Mouse (Mus musculus) lung, embryonic 14.5 days (tissue): Measurements from ENCODE around the gene Gjd2. TPM values are rescaled to one million over a fixed set of nuclear protein-coding genes. Genes with fewer than 3 reads are reported as not detected.

Experiments used
- ATAC-seq: fragments of 200-750 bp; cut with Nextera tagmentation; 2 replicates; pipeline ENCODE4 v1.8.0; 2017; ENCODE audit warnings: mild to moderate bottlenecking, moderate TSS enrichment, moderate library complexity; ENCODE audit not compliant: insufficient read depth
- DNase-seq: peaks from one replicate; pipeline ENCODE4 v3.0.0-alpha.2; 2015
- H3K27ac ChIP-seq: fragments of 300-500 bp; sonication (generic); 2 replicates; pipeline ENCODE4 v1.5.1; 2014; ENCODE audit warnings: low read depth, mild to moderate bottlenecking, moderate library complexity
- H3K27me3 ChIP-seq: fragments of 300-500 bp; sonication (generic); 2 replicates; pipeline ENCODE4 v1.6.1; 2014; ENCODE audit warnings: low read length, control low read depth; ENCODE audit not compliant: insufficient read depth
- H3K36me3 ChIP-seq: fragments of 300-500 bp; sonication (generic); 2 replicates; pipeline ENCODE4 v1.6.1; 2014; ENCODE audit warnings: control low read depth; ENCODE audit not compliant: insufficient read depth
- H3K4me1 ChIP-seq: fragments of 300-500 bp; sonication (generic); 2 replicates; pipeline ENCODE4 v1.6.1; 2014; ENCODE audit warnings: antibody characterized with exemption, control low read depth; ENCODE audit not compliant: insufficient read depth
- H3K4me2 ChIP-seq: fragments of 300-500 bp; sonication (generic); 2 replicates; pipeline ENCODE4 v1.6.1; 2014; ENCODE audit warnings: mild to moderate bottlenecking
- H3K4me3 ChIP-seq: fragments of 300-500 bp; sonication (generic); 2 replicates; pipeline ENCODE4 v1.5.1; 2014; ENCODE audit warnings: low read depth, low read length
- H3K9ac ChIP-seq: fragments of 300-500 bp; sonication (generic); 2 replicates; pipeline ENCODE4 v1.6.1; 2014
- H3K9me3 ChIP-seq: fragments of 300-500 bp; sonication (generic); 2 replicates; pipeline ENCODE4 v1.6.1; 2016; ENCODE audit warnings: low read depth, low read length, control low read depth
- CTCF ChIP-seq: IDR thresholded peaks from 2 replicates; pipeline ENCODE4 v1.5.1; 2016; ENCODE audit warnings: antibody characterized with exemption, low read depth
- WGBS: fragments of 180-500 bp; shearing (Covaris S2); extraction: QIAGEN DNeasy Blood & Tissue Kit; methylation state at CpG from one replicate; pipeline ENCODE4 v1.1.7; 2014; 5-methylcytosine and 5-hydroxymethylcytosine counted together
- polyA plus RNA-seq: library from polyadenylated mRNA; unstranded; fragments of >200 nt; fragmentation: Nextera tagmentation; extraction: Ambion mirVana; gene quantifications from 2 replicates; pipeline ENCODE4 v1.2.1, GENCODE M21; 2014

Gene Gjd2
- polyA plus RNA-seq, 1 experiment from 2014 or later, result not detected

- H3K27ac ChIP-seq, result no peak overlapping the region
- H3K27me3 ChIP-seq, result no peaks in the 10 kb centered on the region
- no peaks in the 10 kb centered on the region for H3K36me3 ChIP-seq
- 89% methylated on average over 5 of the region's 5 CpGs for WGBS
- no peaks in the 10 kb centered on the region for H3K4me1 ChIP-seq
- no peak for DNase-seq
- H3K9me3 ChIP-seq, result no peaks in the 10 kb centered on the region
- H3K4me2 ChIP-seq, result no peak overlapping the region
- no peak for ATAC-seq
- TF ChIP-seq CTCF, result no peak
- H3K9ac ChIP-seq, result no peak overlapping the region
- no peak overlapping the region for H3K4me3 ChIP-seq
Observed at GRCm38 (mm10) chr2:114046151-114046664, 32.8 kb upstream of the Gjd2 start.

DNA sequence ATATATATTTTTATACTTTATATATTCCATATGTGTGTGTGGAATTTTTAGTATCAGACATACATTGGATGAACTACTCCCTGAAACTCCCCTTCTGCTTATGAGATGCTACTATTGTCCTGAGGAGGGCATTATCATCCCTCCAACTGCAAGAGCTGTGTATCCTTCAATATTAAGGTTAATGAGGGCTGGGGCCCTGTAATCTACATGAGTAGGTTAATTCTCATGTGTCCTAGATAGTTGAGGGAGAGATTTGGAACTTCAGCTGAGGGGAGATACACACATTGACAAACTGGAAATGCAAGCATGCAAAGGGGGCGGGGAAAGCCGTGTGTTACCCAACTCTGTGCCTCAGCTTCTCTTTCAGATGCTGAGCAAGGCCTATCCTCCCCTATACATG lies 24.5 kb upstream of the Gjd2 start:
- ATAC-seq (no peak), DNase-seq (no peak)
- Histone ChIP-seq H3K36me3 (no peaks in the 10 kb centered on the region), H3K4me3 (no peak overlapping the region), H3K9ac (no peak overlapping the region), H3K27me3 (no peaks in the 10 kb centered on the region), H3K27ac (no peak overlapping the region), H3K9me3 (no peaks in the 10 kb centered on the region), H3K4me2 (no peak overlapping the region), H3K4me1 (no peaks in the 10 kb centered on the region)
- no peak for TF ChIP-seq CTCF
- 55% methylated on average over 2 of the region's 2 CpGs for WGBS

DNA sequence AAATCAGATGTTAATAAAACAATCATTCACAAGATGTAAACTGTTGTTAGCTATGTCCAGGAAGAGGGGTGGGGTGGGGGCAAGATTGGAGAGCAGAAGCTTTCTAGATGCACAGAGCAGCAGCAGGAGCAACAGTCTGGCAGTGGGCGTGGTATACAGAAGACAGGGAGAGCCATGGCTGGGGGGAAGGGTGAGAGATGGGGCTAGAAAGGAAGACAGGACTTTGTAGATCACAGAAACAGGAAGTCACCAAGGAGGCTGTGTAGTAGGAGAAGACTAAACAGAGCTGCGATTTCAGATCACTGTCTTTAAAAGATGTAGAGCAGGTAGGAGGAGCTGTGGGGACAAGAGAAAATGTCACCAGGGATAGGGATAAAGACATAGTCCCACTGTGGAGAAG lies 18.8 kb upstream of the Gjd2 start:
- H3K4me2 ChIP-seq, result no peak overlapping the region
- ATAC-seq (no peak), DNase-seq (no peak)
- TF ChIP-seq CTCF, result no peak
- H3K27me3 ChIP-seq, result no peaks in the 10 kb centered on the region
- no peaks in the 10 kb centered on the region for H3K4me1 ChIP-seq
- H3K9ac ChIP-seq, result no peak overlapping the region
- no peaks in the 10 kb centered on the region for H3K9me3 ChIP-seq
- H3K4me3 ChIP-seq, result no peak overlapping the region
- H3K36me3 ChIP-seq, result no peaks in the 10 kb centered on the region
- no peak overlapping the region for H3K27ac ChIP-seq
- 23% methylated on average over 2 of the region's 2 CpGs for WGBS

DNA sequence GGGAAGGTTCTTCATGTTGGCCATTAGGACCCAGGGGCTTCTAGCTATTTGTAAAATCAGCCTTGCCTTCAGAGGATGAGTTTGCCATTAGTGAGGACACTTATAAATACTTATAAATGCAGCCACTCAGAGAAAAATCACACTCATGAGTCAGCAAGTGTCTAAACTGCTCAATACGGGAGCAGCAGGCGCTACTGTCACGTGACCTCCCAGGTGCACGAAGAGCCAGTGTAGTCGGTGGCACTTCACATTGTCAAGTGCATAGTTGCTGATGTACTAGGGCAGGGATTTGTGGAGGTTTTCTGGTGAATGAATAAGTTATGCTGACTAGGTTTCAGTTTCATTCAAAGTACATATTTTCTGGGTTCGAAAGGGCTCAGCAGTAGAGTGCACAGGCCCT lies 10.0 kb upstream of the Gjd2 start:
- TF ChIP-seq CTCF, result no peak
- H3K9ac ChIP-seq, result no peak overlapping the region
- no peaks in the 10 kb centered on the region for H3K27me3 ChIP-seq
- no peak overlapping the region for H3K4me3 ChIP-seq
- H3K4me2 ChIP-seq, result no peak overlapping the region
- H3K9me3 ChIP-seq, result no peaks in the 10 kb centered on the region
- DNase-seq (peak; percentile 13), ATAC-seq (no peak)
- no peaks in the 10 kb centered on the region for H3K4me1 ChIP-seq
- no peaks in the 10 kb centered on the region for H3K36me3 ChIP-seq
- H3K27ac ChIP-seq, result no peak overlapping the region
- 76% methylated on average over 6 of the region's 6 CpGs for WGBS

DNA sequence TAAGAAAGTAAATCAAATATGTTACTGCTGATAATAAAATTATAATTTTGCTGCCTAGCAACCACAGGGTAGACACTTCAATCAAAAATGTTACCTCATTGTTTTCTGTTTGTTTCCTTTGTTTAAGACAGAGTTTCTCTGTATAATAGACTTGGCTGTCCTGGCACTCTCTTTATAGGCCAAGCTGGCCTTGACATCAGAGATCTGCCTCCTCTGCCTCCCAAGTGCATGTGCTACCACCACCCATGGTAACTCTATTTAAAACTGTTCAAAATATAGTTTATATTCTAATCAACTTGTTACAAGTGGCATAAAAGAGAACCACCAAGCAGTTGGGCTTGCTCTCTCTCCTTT lies 6.8 kb upstream of the Gjd2 start:
- Histone ChIP-seq H3K4me1 (no peaks in the 10 kb centered on the region), H3K4me3 (no peak overlapping the region), H3K27ac (no peak overlapping the region), H3K9ac (no peak overlapping the region), H3K36me3 (no peaks in the 10 kb centered on the region), H3K4me2 (no peak overlapping the region), H3K9me3 (no peaks in the 10 kb centered on the region), H3K27me3 (peaks cover 6% of the 10 kb centered on the region)
- TF ChIP-seq CTCF, result no peak
- DNase-seq (no peak), ATAC-seq (no peak)

DNA sequence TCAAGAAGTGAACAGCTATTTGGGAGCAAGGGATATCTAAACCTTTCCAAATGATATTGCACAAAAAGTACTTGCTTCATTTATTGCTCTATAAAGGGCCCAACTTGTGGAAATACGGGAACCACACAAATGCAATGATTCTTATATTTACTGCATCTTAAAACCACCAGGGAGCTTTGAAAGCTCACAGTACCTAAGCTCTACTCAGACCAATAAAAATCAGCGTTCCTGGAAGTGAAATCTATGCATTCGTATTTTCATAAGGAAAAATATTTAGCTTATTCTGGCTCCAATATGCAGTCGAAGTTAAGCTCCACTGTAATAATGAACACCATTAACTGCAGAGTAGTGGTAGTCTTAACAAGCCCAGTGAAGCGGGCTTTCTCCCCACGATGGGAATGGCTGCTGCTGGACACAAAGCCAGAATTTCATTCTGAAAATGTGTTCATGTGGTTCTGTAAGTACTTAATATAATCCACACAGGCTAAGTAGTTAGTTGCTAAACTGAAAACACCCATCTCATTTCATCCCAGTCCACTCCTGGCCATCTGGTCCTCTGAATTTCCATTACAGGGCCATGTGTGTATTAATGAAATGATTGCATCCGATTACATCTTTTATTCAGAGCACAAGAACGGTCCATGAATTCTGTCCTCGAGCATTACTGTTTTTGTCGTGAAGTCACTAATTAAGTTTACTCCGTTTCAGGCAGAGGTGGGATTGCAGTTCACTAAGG lies 6.2 kb upstream of the Gjd2 start:
- H3K4me2 ChIP-seq, result no peak overlapping the region
- H3K9me3 ChIP-seq, result no peaks in the 10 kb centered on the region
- no peaks in the 10 kb centered on the region for H3K4me1 ChIP-seq
- ATAC-seq (no peak), DNase-seq (no peak)
- H3K4me3 ChIP-seq, result no peak overlapping the region
- no peaks in the 10 kb centered on the region for H3K36me3 ChIP-seq
- no peak overlapping the region for H3K27ac ChIP-seq
- no peak overlapping the region for H3K9ac ChIP-seq
- WGBS, result 82% methylated on average over 11 of the region's 11 CpGs
- TF ChIP-seq CTCF, result no peak
- peaks cover 11% of the 10 kb centered on the region for H3K27me3 ChIP-seq

DNA sequence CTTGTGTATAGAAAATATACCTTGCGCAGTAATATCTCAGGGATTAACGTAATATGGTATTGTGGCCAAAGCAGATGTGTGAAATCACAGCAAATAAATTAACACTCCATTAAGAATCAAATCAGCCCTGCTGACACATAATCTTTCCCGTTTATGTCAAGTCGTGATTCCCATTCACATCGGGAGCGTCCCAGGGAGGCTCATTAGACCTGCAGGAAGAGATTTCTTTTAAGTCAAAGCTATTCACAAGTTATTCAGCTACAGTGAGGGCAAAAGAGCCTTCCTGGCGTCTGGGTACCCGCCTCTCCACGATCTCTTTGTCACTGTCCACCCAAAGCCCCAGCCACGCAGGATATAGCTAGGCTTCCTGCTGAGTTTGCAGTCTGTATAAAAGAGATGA lies 4.7 kb upstream of the Gjd2 start:
- ATAC-seq (no peak), DNase-seq (peak; percentile 7)

More for the DNA sequence above, 4.7 kb upstream of the Gjd2 start:
- H3K9ac ChIP-seq, result no peak overlapping the region
- no peak for TF ChIP-seq CTCF
- H3K27ac ChIP-seq, result no peak overlapping the region
- peaks cover 25% of the 10 kb centered on the region for H3K27me3 ChIP-seq
- no peak overlapping the region for H3K4me2 ChIP-seq
- H3K4me3 ChIP-seq, result no peak overlapping the region
- H3K9me3 ChIP-seq, result no peaks in the 10 kb centered on the region
- 22% methylated on average over 10 of the region's 10 CpGs for WGBS
- H3K36me3 ChIP-seq, result no peaks in the 10 kb centered on the region
- no peaks in the 10 kb centered on the region for H3K4me1 ChIP-seq
